Mouse (Mus musculus): ENCODE data around the gene Slc39a3.
"Not testable (repeated sequence)": the region's sequence is repeated elsewhere in the genome, so short reads cannot be mapped to it uniquely, and the experiment has no call there.

GRCm38 (mm10) chr10:81055802-81056340 lies 18.6 kb upstream of the Slc39a3 start:
- not testable (repeated sequence) for TF ChIP-seq POLR2A (IDR thresholded peaks at IDR 0.05; ENCODE audit: insufficient read length, low read depth); MAX (IDR thresholded peaks at IDR 0.05; ENCODE audit: low read depth); POLR2AphosphoS2 (IDR thresholded peaks at IDR 0.05; ENCODE audit: insufficient read length, low read depth); TCF12 (IDR thresholded peaks at IDR 0.05; ENCODE audit: insufficient read depth, poor library complexity, severe bottlenecking); MYOD1 (IDR thresholded peaks at IDR 0.05; ENCODE audit: control insufficient read depth in 1 of 3, insufficient read length in 2 of 3, low read depth in 2 of 3); CEBPB (IDR thresholded peaks at IDR 0.05; ENCODE audit: insufficient read depth, poor library complexity, severe bottlenecking); USF1 (IDR thresholded peaks at IDR 0.05; ENCODE audit: low read depth); REST (IDR thresholded peaks at IDR 0.05; ENCODE audit: insufficient read depth, insufficient read length); MYOG (IDR thresholded peaks at IDR 0.05; ENCODE audit: control insufficient read depth in 1 of 3, insufficient read depth in 1 of 3, insufficient read length in 2 of 3, low read depth in 2 of 3)

Measured in myocyte (in vitro differentiated cells).